Mouse (Mus musculus) E14TG2a.4 (cell line): ENCODE results near the gene Stx8.

Experiments used
- CTCF ChIP-seq: conservative IDR thresholded peaks from 2 replicates; pipeline ENCODE4 v1.5.1; 2014; ENCODE audit warnings: low read length
- NANOG ChIP-seq: IDR thresholded peaks from 2 replicates; pipeline ENCODE4 v1.6.1; 2014; ENCODE audit warnings: borderline replicate concordance, low read length, mixed read lengths
- POU5F1 ChIP-seq: IDR thresholded peaks from 2 replicates; pipeline ENCODE4 v1.6.1; 2014; ENCODE audit warnings: low read length, borderline replicate concordance

GRCm38 (mm10) chr11:68119136-68119535, 153.1 kb downstream of the Stx8 start:
- no peak for TF ChIP-seq CTCF
- no peak for TF ChIP-seq NANOG
- TF ChIP-seq POU5F1, result no peak
